Mouse (Mus musculus) bone marrow, adult 2 months (tissue): ENCODE data around the gene Polm.

Source experiments
- CTCF ChIP-seq: fragments of 200-500 bp; IDR thresholded peaks from 2 replicates; pipeline ENCODE4 v1.5.1; 2011; ENCODE audit warnings: low read length, control low read depth; ENCODE audit not compliant: control insufficient read depth, insufficient read depth
- POLR2A ChIP-seq: fragments of 200-500 bp; IDR thresholded peaks from 2 replicates; pipeline ENCODE4 v1.6.1; 2011; ENCODE audit warnings: low read depth, mild to moderate bottlenecking, control low read depth, low read length, borderline replicate concordance; ENCODE audit not compliant: control insufficient read depth

DNA sequence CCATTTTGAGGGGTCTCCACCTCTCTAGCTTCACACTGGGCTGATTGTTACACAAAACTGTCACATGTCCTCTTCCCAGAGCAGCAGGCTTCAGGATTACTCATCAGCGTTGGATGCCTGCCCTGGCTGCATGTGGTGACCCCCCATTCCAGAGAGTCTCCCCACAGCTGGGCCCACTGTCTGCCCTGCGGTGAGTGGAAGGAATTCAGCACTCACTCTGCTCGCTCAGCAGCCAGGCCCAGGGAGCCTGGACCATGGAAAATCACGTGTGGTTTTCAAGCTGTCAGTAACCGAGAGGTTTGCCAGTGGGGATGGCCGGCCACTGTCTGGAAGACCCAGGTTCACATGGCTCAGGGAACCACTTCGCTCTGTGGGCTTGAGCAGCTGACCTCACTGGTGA is 18.1 kb upstream of the Polm start:
- TF ChIP-seq CTCF (no peak), POLR2A (no peak)
